ENCODE assay signal across 12 mouse cellular contexts in genomic region chr17:81671245-81671644, GRCm38 (mm10).
DNase-seq lines count a peak whose midpoint lies in the region; ATAC-seq lines count a peak whose summit lies in the region.
"Had no signal": no experiment of that assay in that cellular context is flagged by ENCODE, and none has a peak within 500 bp of the region (broad histone marks: within the 10 kb centered on the region; RNA-seq: fewer than 3 reads in every experiment).

No protein-coding gene starts in this region.

- intact Hi-C loops in heart, postnatal 14 days (cut with DNase I), result no loop called here

- H3K27me3 ChIP-seq in heart, embryonic 11.5 days (ENCODE audit: control insufficient read depth, insufficient read depth, low read length), result peaks cover 10% of the 10 kb centered on the region
- peaks cover 23% of the 10 kb centered on the region for H3K27me3 ChIP-seq in forebrain, embryonic 15.5 days
- H3K27me3 ChIP-seq in limb, embryonic 13.5 days, result peaks cover 31% of the 10 kb centered on the region

- H3K4me3 ChIP-seq in heart, embryonic 11.5 days (ENCODE audit: low read depth, low read length), result peak overlapping the region; percentile 57
- H3K4me3 ChIP-seq in forebrain, embryonic 15.5 days, result peak overlapping the region; percentile 76; the same call in 1 of the 2 replicates
- peak overlapping the region; percentile 77; the same call in 1 of the 2 replicates for H3K4me3 ChIP-seq in limb, embryonic 13.5 days

- H3K36me3 ChIP-seq in heart, embryonic 11.5 days (ENCODE audit: control insufficient read depth, insufficient read depth, low read length), result no peaks in the 10 kb centered on the region
- no peaks in the 10 kb centered on the region for H3K36me3 ChIP-seq in forebrain, embryonic 15.5 days
- no peaks in the 10 kb centered on the region for H3K36me3 ChIP-seq in limb, embryonic 13.5 days

- H3K4me2 ChIP-seq in heart, embryonic 11.5 days, result peak overlapping the region; percentile 86
- H3K4me2 ChIP-seq in forebrain, embryonic 15.5 days (replicated peaks), result peak overlapping the region; percentile 91; the same call in 1 of the 2 replicates
- peak overlapping the region; percentile 85 for H3K4me2 ChIP-seq in limb, embryonic 13.5 days (replicated peaks)

- H3K4me1 ChIP-seq in heart, embryonic 11.5 days (ENCODE audit: control insufficient read depth, insufficient read depth, low read length), result peaks cover 43% of the 10 kb centered on the region
- peaks cover 33% of the 10 kb centered on the region for H3K4me1 ChIP-seq in forebrain, embryonic 15.5 days
- H3K4me1 ChIP-seq in limb, embryonic 13.5 days, result peaks cover 33% of the 10 kb centered on the region

- peak overlapping the region; percentile 79 for H3K9ac ChIP-seq in heart, embryonic 11.5 days (ENCODE audit: low read depth, low read length)
- H3K9ac ChIP-seq in forebrain, embryonic 15.5 days (replicated peaks), result no peak overlapping the region
- no peak overlapping the region for H3K9ac ChIP-seq in limb, embryonic 13.5 days

- DNase-seq in heart, postnatal 14 days, result no peak
- DNase-seq in R1 (ENCODE audit: low read depth, low spot score), result peak; percentile 9
- no peak for DNase-seq in thymus, adult 18-20 months
- DNase-seq in urinary bladder, postnatal 10 days (ENCODE audit: low spot score), result no peak
- DNase-seq in right cerebral cortex, adult 2 months (ENCODE audit: low spot score in 2 of 2), result no peak
- DNase-seq: lung, embryonic 14.5 days; right cerebral cortex, postnatal 14 days had no signal

- WGBS in heart, embryonic 11.5 days (ENCODE audit: insufficient replicate concordance), result 12% methylated on average over 5 of the region's 5 CpGs
- 12% methylated on average over 5 of the region's 5 CpGs for WGBS in forebrain, embryonic 15.5 days
- WGBS in limb, embryonic 13.5 days, result 17% methylated on average over 5 of the region's 5 CpGs

- no peaks in the 10 kb centered on the region for H3K9me3 ChIP-seq in heart, embryonic 11.5 days (replicated peaks; ENCODE audit: control insufficient read depth, low read length)
- H3K9me3 ChIP-seq in forebrain, embryonic 15.5 days, result no peaks in the 10 kb centered on the region
- no peaks in the 10 kb centered on the region for H3K9me3 ChIP-seq in limb, embryonic 13.5 days

- no peak for ATAC-seq in heart, embryonic 11.5 days (replicated peaks; ENCODE audit: insufficient number of reproducible peaks, low FRiP score, low TSS enrichment)
- ATAC-seq in forebrain, embryonic 15.5 days (replicated peaks), result no peak
- no peak for ATAC-seq in limb, embryonic 13.5 days (ENCODE audit: low FRiP score, low read depth)
- ATAC-seq: inflammation-experienced regulatory T-cells, adult 6 months; Patski had no signal

- H3K27ac ChIP-seq in heart, embryonic 11.5 days (ENCODE audit: low read depth, low read length), result peak overlapping the region; percentile 41; the same call in 1 of the 2 replicates
- H3K27ac ChIP-seq in forebrain, embryonic 15.5 days (replicated peaks), result peak overlapping the region; percentile 97; the same call in 1 of the 2 replicates
- no peak overlapping the region for H3K27ac ChIP-seq in limb, embryonic 13.5 days
